Mouse (Mus musculus) adrenal gland, postnatal 4 days (tissue): ENCODE results near the gene A2ml1. TPM values are rescaled to one million over a fixed set of nuclear protein-coding genes. Genes with fewer than 3 reads are reported as not detected.

Experiments used
- DNase-seq, 2 experiments: peaks; one replicate each; pipeline ENCODE4 v3.0.0; 2021 to 2022; ENCODE audit warnings: low spot score in 2 of 2, mixed read lengths in 2 of 2
- total RNA-seq, 2 experiments: library from RNA; stranded (reverse); gene quantifications; 2 replicates each; pipeline ENCODE4 v1.2.3; 2021

A2ml1 gene
- total RNA-seq, 2 experiments from 2014 or later = 1.1 TPM; not detected in 1

DNA sequence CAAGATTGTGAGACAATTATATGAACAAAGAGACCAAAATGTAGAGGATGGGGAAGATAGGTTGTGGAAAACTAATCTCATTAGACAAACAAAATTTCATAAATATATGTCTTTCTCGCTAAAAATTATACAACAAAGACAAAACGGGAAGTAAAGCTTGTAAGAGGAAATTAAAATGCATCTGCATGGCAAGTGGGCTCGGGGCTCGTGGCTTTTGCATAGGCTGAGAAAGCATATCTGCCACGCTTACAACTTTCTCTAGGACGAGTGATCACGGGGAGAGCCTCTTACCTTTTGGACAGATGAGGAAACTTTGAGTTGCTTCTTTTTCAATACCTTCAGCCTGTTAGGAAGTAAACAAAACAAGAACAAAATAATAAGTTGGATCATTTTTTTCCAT, 27.4 kb downstream of the A2ml1 start:
- no peak for DNase-seq

DNA sequence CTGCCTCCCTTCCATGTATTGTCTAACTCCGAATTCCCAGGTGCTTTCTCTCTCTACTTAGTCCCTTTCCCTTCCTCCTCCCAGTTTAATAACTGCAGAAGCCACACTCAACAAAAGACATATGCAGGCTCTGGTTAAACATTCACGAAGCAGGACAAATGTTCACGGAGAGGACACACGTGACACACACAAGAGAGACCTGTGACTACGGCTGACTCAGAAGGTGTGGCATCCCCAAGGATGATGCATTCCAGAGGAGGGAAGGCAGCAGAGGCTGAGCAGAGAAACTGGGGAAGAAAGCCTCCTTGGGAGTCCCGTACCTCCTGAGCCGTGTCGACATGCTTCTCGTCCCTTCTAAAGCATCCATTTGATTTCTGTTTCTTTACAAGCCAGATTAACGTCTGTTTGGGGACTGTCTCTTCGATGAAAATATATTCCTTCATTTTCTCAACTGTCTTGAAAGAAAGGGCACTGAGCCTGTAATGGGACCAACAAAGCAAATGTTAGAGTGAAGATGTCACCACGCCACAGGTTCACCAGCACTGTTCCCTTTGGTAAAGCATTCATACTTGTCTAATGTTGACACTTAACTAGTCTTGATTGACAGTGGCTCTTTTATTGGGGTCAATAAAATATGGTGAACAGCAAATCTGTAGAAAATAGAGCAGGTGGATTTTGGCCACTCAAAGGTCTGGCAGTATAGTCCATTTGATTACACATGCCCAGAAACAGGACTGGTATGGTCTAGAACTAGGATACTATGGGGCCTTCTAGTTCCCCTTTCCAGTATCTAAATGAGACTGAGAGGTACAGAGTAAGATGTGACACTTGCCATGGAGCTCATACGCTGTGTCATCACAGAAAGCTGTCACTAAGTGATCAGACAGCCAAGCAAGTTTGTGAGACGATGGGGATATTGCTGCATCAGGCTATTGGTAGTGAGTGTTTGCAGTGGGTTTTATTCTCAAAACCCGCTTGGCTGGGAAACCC, 31.6 kb downstream of the A2ml1 start:
- DNase-seq = no peak

DNA sequence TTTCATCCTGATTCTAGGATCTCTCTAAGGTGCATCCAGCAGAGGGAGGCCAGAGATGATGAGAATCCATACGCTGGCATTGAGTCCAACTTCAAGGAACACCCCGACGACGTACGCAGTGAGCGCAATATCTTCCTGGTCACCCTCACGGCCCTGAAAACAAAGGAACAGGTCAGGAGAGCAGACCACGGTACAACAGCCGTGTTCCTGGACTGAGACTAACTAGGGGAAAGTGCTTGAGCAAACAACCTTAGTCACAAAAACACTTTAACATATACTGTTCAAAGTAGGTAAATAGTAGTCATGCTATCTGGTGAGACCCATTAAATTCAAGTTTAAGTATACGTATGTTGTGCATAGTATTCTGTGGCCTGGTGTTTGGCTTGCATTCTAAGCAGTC, 32.9 kb downstream of the A2ml1 start:
- DNase-seq = no peak

DNA sequence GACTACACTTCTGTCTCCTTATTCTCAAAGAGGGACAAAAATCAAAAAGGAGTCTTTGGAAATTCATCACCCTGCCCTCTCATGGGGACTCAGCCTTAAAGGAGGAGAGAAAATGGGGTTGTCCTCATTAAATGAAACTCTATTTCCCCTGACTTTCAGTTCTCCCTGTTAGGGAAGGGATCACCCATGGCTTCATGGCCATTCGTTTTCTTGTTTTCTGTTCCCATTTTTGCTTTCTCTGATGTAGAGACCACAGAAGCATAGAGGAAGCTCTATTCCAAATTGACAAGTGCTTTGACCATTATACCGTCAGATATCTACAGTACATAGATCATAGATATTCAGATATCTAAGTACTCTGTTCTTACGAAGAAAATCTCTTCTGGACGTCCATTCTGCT, 36.0 kb downstream of the A2ml1 start:
- DNase-seq = no peak

GRCm38 (mm10) chr6:128543226-128543625, 38.2 kb downstream of the A2ml1 start:
- DNase-seq = no peak

DNA sequence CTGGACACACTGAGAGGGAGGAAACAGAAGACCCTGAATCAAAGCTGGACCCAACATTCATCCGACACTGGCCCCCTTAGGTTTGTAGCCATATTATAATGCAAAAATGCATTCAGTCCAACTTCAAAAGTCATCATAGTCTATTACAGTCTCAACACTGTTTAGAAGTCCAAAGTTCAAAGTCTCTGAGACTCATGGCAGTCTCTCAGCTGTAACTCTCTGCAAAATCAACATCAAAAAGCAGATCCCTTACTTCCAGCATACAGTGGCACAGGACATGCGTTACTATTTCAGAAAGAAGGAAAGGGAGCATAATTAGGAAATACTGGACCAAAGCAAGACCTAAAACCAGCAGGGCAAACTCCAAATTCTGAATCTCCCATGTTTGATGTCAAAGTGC, 46.2 kb downstream of the A2ml1 start:
- DNase-seq = no peak

- no peak for DNase-seq
Measured at GRCm38 (mm10) chr6:128533296-128533695, 48.1 kb downstream of the A2ml1 start.

- no peak for DNase-seq
Measured at GRCm38 (mm10) chr6:128532701-128533100, 48.7 kb downstream of the A2ml1 start.

GRCm38 (mm10) chr6:128528491-128528890, 52.9 kb downstream of the A2ml1 start:
- DNase-seq = no peak

- DNase-seq = no peak
Measured at GRCm38 (mm10) chr6:128527110-128527509, 54.3 kb downstream of the A2ml1 start.

DNA sequence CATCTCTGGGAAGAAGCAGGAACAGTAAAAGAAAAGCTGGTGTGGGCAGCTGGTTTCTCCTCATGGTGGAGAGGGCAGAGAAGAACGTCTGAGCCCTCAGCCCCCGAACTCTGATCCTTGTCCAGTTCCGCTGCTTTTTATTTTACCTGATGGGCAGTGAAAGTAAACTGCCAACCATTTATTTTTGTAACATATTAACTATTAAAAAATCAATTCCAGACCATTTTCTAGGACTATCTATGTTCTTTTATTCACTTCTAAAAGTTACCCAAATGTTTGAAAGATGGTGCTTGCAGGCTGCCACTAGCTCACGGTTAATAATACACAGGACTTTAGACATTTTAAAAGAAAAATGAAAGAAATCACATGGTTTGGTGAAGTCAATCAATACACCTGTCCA, 54.8 kb downstream of the A2ml1 start, which contains the start of gene Pzp:
TSS of gene Pzp (minus strand) at position 120 of the 400 bp plus-strand sequence.
- DNase-seq = no peak

- no peak for DNase-seq
Measured at GRCm38 (mm10) chr6:128525801-128526200, 55.6 kb downstream of the A2ml1 start.

GRCm38 (mm10) chr6:128523360-128523759, 58.0 kb downstream of the A2ml1 start:
- DNase-seq = no peak

- DNase-seq = no peak
Measured at GRCm38 (mm10) chr6:128519159-128519558, 62.2 kb downstream of the A2ml1 start.

GRCm38 (mm10) chr6:128505676-128506236, 75.7 kb downstream of the A2ml1 start:
- DNase-seq = no peak

DNA sequence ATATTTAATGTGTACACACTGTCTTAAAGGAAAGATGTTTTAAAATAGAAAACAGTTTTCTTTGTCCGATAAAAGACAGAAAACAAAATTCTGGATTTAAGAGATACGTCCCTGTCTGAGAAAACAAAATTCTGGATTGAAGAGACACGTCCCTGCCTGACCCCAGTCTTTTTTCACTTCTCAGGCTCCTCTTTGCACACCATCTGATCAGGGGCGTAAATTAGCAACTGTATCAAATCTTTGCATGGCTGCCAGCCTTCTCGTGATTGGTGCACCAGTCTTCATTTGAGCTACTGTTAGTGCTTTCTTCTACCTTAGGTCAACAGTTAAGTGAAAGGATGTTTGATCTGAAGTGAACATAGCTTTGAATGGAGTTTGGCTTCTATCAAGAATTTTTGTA, 76.7 kb downstream of the A2ml1 start:
- no peak for DNase-seq

GRCm38 (mm10) chr6:128495346-128495745, 86.1 kb downstream of the A2ml1 start:
- no peak for DNase-seq

DNA sequence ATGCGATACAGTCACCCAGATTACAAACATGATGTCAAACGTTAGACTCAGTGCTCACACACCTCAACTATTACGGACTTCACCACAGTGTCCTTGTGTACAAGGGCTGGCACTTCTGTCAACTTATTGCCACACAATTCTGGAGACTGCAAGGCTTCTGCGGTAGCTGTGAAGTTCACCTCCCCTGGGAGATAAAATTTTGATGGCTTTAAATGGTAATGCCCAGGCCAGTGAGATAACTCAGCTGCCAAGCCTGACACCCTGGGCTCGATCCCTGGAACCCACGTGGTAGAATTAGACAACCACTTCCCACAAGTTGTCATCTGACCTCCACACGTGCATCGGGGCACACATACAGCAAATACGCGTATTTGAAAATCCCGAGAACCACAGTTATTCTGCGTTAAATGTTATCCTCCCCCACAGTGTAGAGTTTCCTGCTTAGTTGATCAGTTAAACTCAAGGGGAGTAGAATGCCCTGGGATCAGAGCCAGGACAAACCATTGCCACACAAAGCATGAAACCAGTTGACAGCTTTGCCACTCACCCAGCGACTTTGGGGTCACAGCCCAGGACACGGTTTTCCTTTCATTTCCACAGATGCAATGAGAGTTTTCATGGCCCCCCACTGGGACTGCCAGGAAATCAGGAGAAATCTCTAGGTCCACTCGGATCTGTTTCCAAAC, 86.6 kb downstream of the A2ml1 start:
- DNase-seq = no peak

GRCm38 (mm10) chr6:128491916-128492315, 89.5 kb downstream of the A2ml1 start:
- no peak for DNase-seq

DNA sequence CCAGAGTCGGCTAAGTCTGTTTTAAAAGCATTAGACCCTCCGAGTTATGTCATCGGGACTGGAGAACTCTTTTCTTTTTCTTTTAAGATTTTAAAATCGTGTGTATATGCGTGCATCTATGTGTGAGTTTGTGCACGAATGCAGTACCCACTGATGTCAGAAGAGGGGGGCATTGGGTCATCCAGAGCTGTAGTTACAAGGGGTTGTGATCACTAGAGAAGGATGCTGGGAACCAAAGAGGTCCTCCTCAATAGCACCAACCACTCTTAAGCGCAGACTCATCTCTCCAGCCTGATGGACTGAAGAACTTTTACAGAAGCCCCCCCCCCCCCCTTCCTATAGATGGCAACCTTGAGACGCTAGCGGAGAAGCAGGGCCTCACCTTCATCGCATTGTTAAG, 91.3 kb downstream of the A2ml1 start:
- no peak for DNase-seq
